Mouse (Mus musculus) forebrain, embryonic 13.5 days (tissue): ENCODE data around the gene Imp3. TPM values are rescaled to one million over a fixed set of nuclear protein-coding genes. Genes with fewer than 3 reads are reported as not detected.

ENCODE experiments used
- polyA plus RNA-seq: library from polyadenylated mRNA; unstranded; fragments of >200 nt; fragmentation: Nextera tagmentation; extraction: Ambion mirVana; gene quantifications from 2 replicates; pipeline ENCODE4 v1.2.1, GENCODE M21; 2015

The Imp3 gene
- polyA plus RNA-seq, 1 experiment from 2014 or later: 89.0 TPM

Other genes starting within 250 kb of the Imp3 start
- gene Lingo1, start 141.0 kb upstream of the Imp3 start, polyA plus RNA-seq: 10.9 and 13.7 TPM in 2 replicates
- gene Odf3l1, start 72.8 kb upstream of the Imp3 start, polyA plus RNA-seq: 0.44 TPM in 1 of 2 replicates, not detected in the other
- 3.0 and 3.1 TPM in 2 replicates for gene Cspg4, start 72.4 kb upstream of the Imp3 start, polyA plus RNA-seq
- gene Snx33, start 9.1 kb upstream of the Imp3 start, polyA plus RNA-seq: 2.6 TPM in 2 replicates
- gene Snupn, start 13.4 kb downstream of the Imp3 start, polyA plus RNA-seq: 30.0 and 33.7 TPM in 2 replicates
- gene Ptpn9, start 57.4 kb downstream of the Imp3 start, polyA plus RNA-seq: 20.0 and 20.7 TPM in 2 replicates
- gene Sin3a, start 134.6 kb downstream of the Imp3 start, polyA plus RNA-seq: 33.8 and 43.9 TPM in 2 replicates
- gene Man2c1, start 193.2 kb downstream of the Imp3 start, polyA plus RNA-seq: 51.6 and 54.3 TPM in 2 replicates
- 6.5 and 8.2 TPM in 2 replicates for gene Neil1, start 210.8 kb downstream of the Imp3 start, polyA plus RNA-seq
- 155 and 164 TPM in 2 replicates for gene Commd4, start 220.9 kb downstream of the Imp3 start, polyA plus RNA-seq